Mouse (Mus musculus) thymus, adult 2 months (tissue): ENCODE measurements at regions not wholly inside any gene's neighbourhood (a gene's known extent, or its start where the extent isn't known, plus 50 kb on each side); places are given as distances from the start of the nearest gene placed in this dataset.

Source experiments
- DNase-seq: peaks from one replicate; pipeline ENCODE4 v3.0.0; 2021
- H3K27ac ChIP-seq: fragments of 200-500 bp; 2 replicates; pipeline ENCODE4 v1.5.1; 2012; ENCODE audit warnings: low read length, control low read depth; ENCODE audit not compliant: control insufficient read depth, insufficient read depth
- H3K27me3 ChIP-seq: fragments of 200-500 bp; 2 replicates; pipeline ENCODE4 v1.6.1; 2012; ENCODE audit warnings: mild to moderate bottlenecking, low read length, moderate library complexity, mixed read lengths; ENCODE audit not compliant: control insufficient read depth, insufficient read depth
- H3K36me3 ChIP-seq: fragments of 200-500 bp; 2 replicates; pipeline ENCODE4 v1.6.1; 2012; ENCODE audit warnings: mild to moderate bottlenecking, low read length, moderate library complexity; ENCODE audit not compliant: control insufficient read depth, insufficient read depth
- H3K4me1 ChIP-seq: fragments of 200-500 bp; replicated peaks from 2 replicates; pipeline ENCODE4 v1.6.1; 2012; ENCODE audit warnings: low read length; ENCODE audit not compliant: control insufficient read depth, insufficient read depth
- H3K4me3 ChIP-seq: fragments of 200-500 bp; 2 replicates; pipeline ENCODE4 v1.5.1; 2012; ENCODE audit warnings: mild to moderate bottlenecking, low read length, control low read depth, moderate library complexity; ENCODE audit not compliant: control insufficient read depth, insufficient read depth
- CTCF ChIP-seq: fragments of 200-500 bp; IDR thresholded peaks from 2 replicates; pipeline ENCODE4 v1.5.1; 2012; ENCODE audit warnings: mild to moderate bottlenecking, control low read depth, low read length, moderate library complexity, borderline replicate concordance; ENCODE audit not compliant: control insufficient read depth, poor library complexity, insufficient read depth; ENCODE audit errors: extremely low read depth
- POLR2A ChIP-seq: fragments of 200-500 bp; IDR thresholded peaks from 2 replicates; pipeline ENCODE4 v1.6.1; 2012; ENCODE audit warnings: mild to moderate bottlenecking, low read length, control low read depth, moderate library complexity; ENCODE audit not compliant: control insufficient read depth, poor library complexity, insufficient read depth; ENCODE audit errors: extremely low read depth
- WGBS: fragments of 180-500 bp; shearing (Covaris S2); methylation state at CpG from one replicate; pipeline ENCODE4 v1.1.7; 2018; 5-methylcytosine and 5-hydroxymethylcytosine counted together

DNA sequence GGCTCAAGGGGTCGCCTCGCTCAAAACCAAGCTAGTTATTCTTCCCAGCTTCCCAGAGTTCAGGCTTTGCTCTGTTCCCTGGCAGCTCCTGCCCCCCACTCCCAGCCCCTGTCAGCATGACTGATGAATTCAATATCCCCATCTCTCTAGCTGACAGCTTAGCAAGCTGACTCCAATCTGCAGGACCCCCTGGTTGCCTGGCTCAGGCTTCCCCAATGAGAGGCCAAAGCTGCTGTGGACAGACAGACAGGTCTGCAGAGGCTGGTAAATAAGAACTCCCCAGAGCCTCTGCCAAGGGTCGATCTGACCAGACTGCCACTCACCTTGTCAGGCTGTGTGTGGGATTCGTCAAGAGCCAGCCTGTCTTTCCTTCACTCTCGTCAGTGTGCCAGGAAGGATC, 219.4 kb downstream of the Plpp3 start:
- 91% methylated on average over 5 of the region's 5 CpGs for WGBS
- H3K4me1 ChIP-seq: no peaks in the 10 kb centered on the region
- no peaks in the 10 kb centered on the region for H3K36me3 ChIP-seq
- no peaks in the 10 kb centered on the region for H3K27me3 ChIP-seq
- DNase-seq: no peak
- no peak overlapping the region for H3K27ac ChIP-seq
- TF ChIP-seq POLR2A: no peak
- no peak overlapping the region for H3K4me3 ChIP-seq

DNA sequence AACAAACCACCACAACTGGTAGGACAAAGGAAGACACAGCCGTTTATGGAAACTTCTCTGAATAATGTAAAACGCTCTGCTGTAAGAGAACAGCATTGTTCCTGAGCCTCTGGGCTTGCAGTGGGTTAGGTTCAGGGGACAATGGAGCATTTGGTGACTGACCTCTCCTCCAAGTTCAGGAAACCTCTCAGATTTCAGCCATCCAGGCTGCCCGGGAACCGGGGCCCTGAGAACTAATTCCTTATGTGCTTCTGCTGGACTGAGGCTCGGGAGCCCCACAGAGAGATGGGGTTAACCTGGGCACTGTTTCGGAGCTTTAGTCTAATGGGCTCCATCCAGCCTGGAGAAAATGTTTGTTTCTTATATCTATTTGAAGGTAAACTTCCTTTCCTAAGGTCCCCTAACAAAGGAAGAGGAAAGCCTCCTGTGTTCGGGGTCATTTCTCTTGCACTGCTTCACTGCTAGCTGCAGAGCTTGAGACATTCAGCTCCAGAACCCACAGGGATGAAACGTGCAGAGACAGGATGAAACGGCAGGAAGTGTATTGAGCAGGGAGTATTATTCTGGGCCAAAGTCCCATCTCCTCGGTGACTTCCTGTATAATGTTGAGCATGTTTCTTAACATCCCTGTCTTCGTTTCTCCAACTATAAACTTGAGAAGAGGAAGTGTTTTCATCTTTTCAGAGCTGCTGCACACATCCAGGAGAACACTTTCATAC, 220.5 kb downstream of the Plpp3 start:
- Histone ChIP-seq H3K4me3 (no peak overlapping the region), H3K27ac (no peak overlapping the region), H3K27me3 (no peaks in the 10 kb centered on the region), H3K36me3 (no peaks in the 10 kb centered on the region), H3K4me1 (no peaks in the 10 kb centered on the region)
- 53% methylated on average over 11 of the region's 11 CpGs for WGBS
- no peak for DNase-seq
- TF ChIP-seq CTCF: no peak
- TF ChIP-seq POLR2A: no peak

- no peaks in the 10 kb centered on the region for H3K36me3 ChIP-seq
- TF ChIP-seq CTCF (no peak), POLR2A (no peak)
- no peaks in the 10 kb centered on the region for H3K4me1 ChIP-seq
- H3K27ac ChIP-seq: no peak overlapping the region
- H3K27me3 ChIP-seq: no peaks in the 10 kb centered on the region
- H3K4me3 ChIP-seq: no peak overlapping the region
- WGBS: 90% methylated on average over 3 of the region's 3 CpGs
- DNase-seq: no peak
These were observed 227.7 kb downstream of the Plpp3 start for GRCm38 (mm10) chr4:105384826-105385225.

- Histone ChIP-seq H3K4me3 (no peak overlapping the region), H3K4me1 (no peaks in the 10 kb centered on the region), H3K36me3 (no peaks in the 10 kb centered on the region), H3K27ac (no peak overlapping the region), H3K27me3 (no peaks in the 10 kb centered on the region)
- WGBS: 97% methylated on average over 5 of the region's 5 CpGs
- TF ChIP-seq CTCF: no peak
- no peak for TF ChIP-seq POLR2A
- DNase-seq: no peak
These were observed 228.3 kb downstream of the Plpp3 start for GRCm38 (mm10) chr4:105385481-105385880.

GRCm38 (mm10) chr4:105390378-105390777, 233.2 kb downstream of the Plpp3 start:
- no peak for DNase-seq

DNA sequence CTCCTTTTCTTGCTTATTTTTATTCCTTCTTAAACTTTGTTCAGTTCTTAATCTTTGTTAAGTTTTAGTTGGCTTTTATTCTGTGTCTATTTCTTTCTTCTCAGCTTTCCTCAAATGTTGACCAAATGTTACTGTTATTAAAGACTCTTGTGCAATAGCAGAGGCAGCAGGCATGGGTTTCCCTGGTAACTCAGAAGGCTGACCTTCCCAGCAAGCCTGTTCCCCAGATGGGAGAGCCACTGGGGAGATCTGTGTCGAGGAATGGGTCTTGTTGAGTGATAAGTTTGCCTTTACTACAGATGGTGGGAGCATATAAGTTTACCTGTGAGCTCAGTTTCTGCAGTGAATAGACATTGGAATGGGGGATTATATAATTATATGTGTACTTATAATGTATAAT, 237.2 kb downstream of the Plpp3 start:
- DNase-seq: no peak
- H3K27ac ChIP-seq: no peak overlapping the region
- WGBS: 70% methylated on average over 1 of the region's 1 CpGs
- TF ChIP-seq POLR2A (no peak), CTCF (no peak)
- H3K4me1 ChIP-seq: no peaks in the 10 kb centered on the region
- H3K27me3 ChIP-seq: no peaks in the 10 kb centered on the region
- H3K4me3 ChIP-seq: no peak overlapping the region
- no peaks in the 10 kb centered on the region for H3K36me3 ChIP-seq

More at GRCm38 (mm10) chr4:105390378-105390777, 233.2 kb downstream of the Plpp3 start:
- WGBS: 41% methylated on average over 5 of the region's 5 CpGs
- TF ChIP-seq POLR2A (no peak), CTCF (no peak)
- Histone ChIP-seq H3K4me3 (no peak overlapping the region), H3K36me3 (no peaks in the 10 kb centered on the region), H3K4me1 (no peaks in the 10 kb centered on the region), H3K27me3 (no peaks in the 10 kb centered on the region), H3K27ac (no peak overlapping the region)

GRCm38 (mm10) chr4:105397451-105397850, 240.3 kb downstream of the Plpp3 start:
- TF ChIP-seq CTCF (no peak), POLR2A (no peak)
- Histone ChIP-seq H3K4me3 (no peak overlapping the region), H3K27ac (no peak overlapping the region), H3K36me3 (no peaks in the 10 kb centered on the region), H3K27me3 (no peaks in the 10 kb centered on the region), H3K4me1 (no peaks in the 10 kb centered on the region)
- 85% methylated on average over 2 of the region's 2 CpGs for WGBS
- no peak for DNase-seq
